Mouse (Mus musculus) adrenal gland, postnatal 36 days (tissue): ENCODE measurements at regions not wholly inside any gene's neighbourhood (a gene's known extent, or its start where the extent isn't known, plus 50 kb on each side); places are given as distances from the start of the nearest gene placed in this dataset.

ENCODE experiments used
- DNase-seq, 2 experiments: peaks; one replicate each; pipeline ENCODE4 v3.0.0; 2021; ENCODE audit warnings: mixed read lengths in 1 of 2

- no peak for DNase-seq
Observed at GRCm38 (mm10) chr3:52429014-52429589, 161.0 kb downstream of the Foxo1 start.

DNA sequence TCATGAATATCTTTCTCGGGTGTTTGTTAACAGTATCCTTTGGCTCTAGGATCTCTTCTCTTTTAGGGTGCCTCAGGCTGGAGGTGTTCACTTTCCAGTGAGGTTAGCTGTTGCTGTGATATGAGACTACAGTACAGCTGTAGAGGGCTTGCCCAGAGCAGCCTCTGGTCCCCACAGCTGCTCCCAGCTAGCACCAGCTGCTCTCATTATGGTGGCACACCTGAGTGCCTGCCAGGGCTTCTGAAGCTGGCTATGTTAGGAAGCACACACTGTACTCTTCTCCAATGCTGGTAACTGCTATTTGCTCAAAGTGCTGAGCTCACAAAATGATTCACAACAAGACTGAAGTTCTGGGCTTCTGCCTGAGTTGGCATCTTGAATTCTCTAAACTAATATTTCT lies 154.7 kb downstream of the Foxo1 start:
- no peak for DNase-seq

DNA sequence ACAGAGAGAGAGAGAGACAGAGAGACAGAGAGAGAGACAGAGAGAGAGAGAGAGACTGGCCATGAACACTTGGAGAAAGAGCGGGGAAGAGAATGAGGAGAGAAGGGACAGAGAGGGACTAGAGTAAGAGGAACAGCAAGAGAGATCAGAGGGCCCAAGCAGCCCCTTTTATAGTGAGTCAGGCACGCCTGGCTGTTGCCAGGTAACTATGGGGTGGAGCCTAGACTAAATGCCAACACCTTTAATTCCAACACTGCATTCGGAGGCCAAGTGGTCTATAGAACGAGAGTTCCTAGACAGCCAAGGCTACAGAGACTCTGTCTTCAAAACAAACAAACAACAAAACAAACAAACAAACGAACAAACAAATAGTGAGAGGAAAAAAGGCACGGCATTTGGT lies 148.1 kb downstream of the Foxo1 start:
- no peak for DNase-seq

DNA sequence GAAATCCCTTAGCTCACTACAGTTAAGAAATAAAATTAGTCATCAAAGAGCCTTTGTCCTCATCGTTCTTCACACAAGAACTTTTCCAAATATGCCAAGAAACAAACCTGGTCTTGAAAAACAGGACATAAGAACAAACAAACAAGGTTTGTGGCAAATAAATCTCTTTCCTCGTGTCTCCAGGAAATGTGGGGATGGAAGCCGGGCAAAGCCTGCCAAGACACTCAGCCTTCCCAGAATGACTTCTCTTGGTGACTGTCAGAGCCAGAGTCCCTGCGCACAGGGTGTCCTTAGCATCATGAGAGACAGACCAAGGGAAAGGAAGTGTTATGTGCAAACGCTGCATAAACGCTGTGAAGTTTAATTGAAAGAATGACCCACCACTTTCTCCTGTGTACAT lies 147.2 kb downstream of the Foxo1 start:
- peak in 1 of 2 experiments; percentile 5 for DNase-seq

GRCm38 (mm10) chr3:52414017-52414416 lies 145.9 kb downstream of the Foxo1 start:
- no peak for DNase-seq

- DNase-seq = peak in 1 of 2 experiments; percentile 8
Observed at GRCm38 (mm10) chr3:52413187-52413746, 145.1 kb downstream of the Foxo1 start.

- no peak for DNase-seq
Observed at GRCm38 (mm10) chr3:52411356-52411755, 143.2 kb downstream of the Foxo1 start.

DNA sequence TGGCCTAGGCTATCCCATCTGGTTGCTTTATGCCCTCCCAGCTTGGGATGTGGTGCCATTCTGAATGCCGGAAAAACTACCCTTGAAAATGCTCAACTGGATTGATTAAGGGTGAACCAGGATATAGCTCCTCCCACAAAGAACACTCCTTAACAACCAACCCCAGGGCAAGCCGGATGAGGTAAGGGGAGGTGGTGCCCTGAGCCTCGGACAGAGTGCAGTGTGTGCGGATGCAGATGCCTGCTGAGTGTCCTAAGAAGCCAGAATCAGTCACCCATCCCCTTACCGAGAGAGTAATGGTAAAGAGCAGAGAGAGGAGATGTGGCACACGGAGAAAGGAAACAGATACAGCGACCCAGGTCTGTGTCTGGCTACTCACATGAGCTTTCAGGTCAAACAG lies 141.3 kb downstream of the Foxo1 start:
- no peak for DNase-seq

GRCm38 (mm10) chr3:52406778-52407318 lies 138.7 kb downstream of the Foxo1 start:
- no peak for DNase-seq

DNA sequence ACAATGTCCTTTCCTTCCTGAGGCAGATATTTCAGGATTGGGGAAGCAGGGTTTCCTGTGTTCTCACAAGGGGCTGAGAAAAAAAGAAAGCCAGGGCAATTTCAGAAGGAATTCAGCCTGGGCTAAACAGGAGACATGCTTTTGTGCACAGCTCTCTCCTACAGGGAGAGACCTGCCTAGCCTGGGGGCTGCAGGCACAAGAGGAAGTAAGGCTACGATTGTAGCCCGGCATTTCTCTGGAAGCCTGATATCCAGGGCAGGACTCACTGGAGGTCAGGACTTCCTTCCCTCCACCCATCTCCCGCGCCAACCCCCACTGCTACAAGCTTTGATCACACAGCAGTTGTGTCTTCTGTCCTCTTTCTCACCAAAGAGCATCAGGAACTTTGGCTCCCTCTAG lies 136.5 kb downstream of the Foxo1 start:
- peak; percentile 40 to 57 for DNase-seq

GRCm38 (mm10) chr3:52403032-52403431 lies 134.9 kb downstream of the Foxo1 start:
- DNase-seq = no peak
